Mouse (Mus musculus): ENCODE measurements around the gene Zfp334.

GRCm38 (mm10) chr2:165326304-165327190, 61.5 kb downstream of the Zfp334 start, which contains the start of gene Elmo2:
- TF ChIP-seq CTCF (IDR thresholded peaks at IDR 0.05; ENCODE audit: low read depth) (no peak), EP300 (IDR thresholded peaks at IDR 0.05; ENCODE audit: low read depth) (no peak; the same call in 1 of the 2 replicates)

Data from liver, embryonic 14.5 days (tissue).